Mouse (Mus musculus) heart, embryonic 16.5 days (tissue): Measurements from ENCODE around the gene Phldb2. TPM values are rescaled to one million over a fixed set of nuclear protein-coding genes. Genes with fewer than 3 reads are reported as not detected.

ENCODE experiments used
- ATAC-seq: fragments of 200-750 bp; cut with Nextera tagmentation; replicated peaks from 2 replicates; pipeline ENCODE4 v1.8.0; 2017; ENCODE audit warnings: moderate number of reproducible peaks; ENCODE audit not compliant: insufficient read depth, low FRiP score; ENCODE audit errors: extremely low read depth
- H3K27ac ChIP-seq: fragments of 300-500 bp; sonication (generic); 2 replicates; pipeline ENCODE4 v1.5.1; 2014; ENCODE audit warnings: mild to moderate bottlenecking, low read length, control low read depth, moderate library complexity
- H3K27me3 ChIP-seq: fragments of 300-500 bp; sonication (generic); 2 replicates; pipeline ENCODE4 v1.6.1; 2014; ENCODE audit warnings: low read length, mixed read lengths; ENCODE audit not compliant: control insufficient read depth, insufficient read depth
- H3K36me3 ChIP-seq: fragments of 300-500 bp; sonication (generic); 2 replicates; pipeline ENCODE4 v1.6.1; 2014; ENCODE audit not compliant: control insufficient read depth, insufficient read depth
- H3K4me1 ChIP-seq: fragments of 300-500 bp; sonication (generic); 2 replicates; pipeline ENCODE4 v1.6.1; 2014; ENCODE audit warnings: low read length, mixed read lengths; ENCODE audit not compliant: control insufficient read depth, insufficient read depth
- H3K4me2 ChIP-seq: fragments of 300-500 bp; sonication (generic); 2 replicates; pipeline ENCODE4 v1.6.1; 2014; ENCODE audit warnings: low read depth, mild to moderate bottlenecking, control low read depth, low read length
- H3K4me3 ChIP-seq: fragments of 300-500 bp; sonication (generic); 2 replicates; pipeline ENCODE4 v1.5.1; 2014; ENCODE audit warnings: mild to moderate bottlenecking, control low read depth, low read length
- H3K9ac ChIP-seq: fragments of 300-500 bp; sonication (generic); 2 replicates; pipeline ENCODE4 v1.6.1; 2014; ENCODE audit warnings: low read length, control low read depth
- H3K9me3 ChIP-seq: fragments of 300-500 bp; sonication (generic); replicated peaks from 2 replicates; pipeline ENCODE4 v1.6.1; 2016; ENCODE audit warnings: low read length; ENCODE audit not compliant: control insufficient read depth
- WGBS: fragments of 180-500 bp; shearing (Covaris S2); extraction: QIAGEN DNeasy Blood & Tissue Kit; methylation state at CpG from one replicate; pipeline ENCODE4 v1.1.7; 2014; 5-methylcytosine and 5-hydroxymethylcytosine counted together
- polyA plus RNA-seq: library from polyadenylated mRNA; unstranded; fragments of >200 nt; fragmentation: Nextera tagmentation; extraction: Ambion mirVana; gene quantifications from 2 replicates; pipeline ENCODE4 v1.2.1, GENCODE M21; 2015

Gene Phldb2
- polyA plus RNA-seq, 1 experiment from 2014 or later: 38.3 TPM

GRCm38 (mm10) chr16:45825309-45825708 is 128.1 kb downstream of the Phldb2 start:
- no peaks in the 10 kb centered on the region for H3K4me1 ChIP-seq
- no peak for ATAC-seq
- WGBS: 78% methylated on average over 10 of the region's 10 CpGs
- peaks cover 33% of the 10 kb centered on the region for H3K36me3 ChIP-seq
- no peaks in the 10 kb centered on the region for H3K27me3 ChIP-seq
- no peak overlapping the region for H3K4me2 ChIP-seq
- no peak overlapping the region for H3K9ac ChIP-seq
- H3K9me3 ChIP-seq: peaks cover 2% of the 10 kb centered on the region; the same call in 1 of the 2 replicates
- H3K4me3 ChIP-seq: no peak overlapping the region
- H3K27ac ChIP-seq: no peak overlapping the region

- H3K4me1 ChIP-seq: no peaks in the 10 kb centered on the region
- H3K4me2 ChIP-seq: no peak overlapping the region
- no peaks in the 10 kb centered on the region for H3K27me3 ChIP-seq
- H3K36me3 ChIP-seq: peaks cover 35% of the 10 kb centered on the region
- H3K9me3 ChIP-seq: peaks cover 2% of the 10 kb centered on the region; the same call in 1 of the 2 replicates
- no peak overlapping the region for H3K9ac ChIP-seq
- 68% methylated on average over 4 of the region's 4 CpGs for WGBS
- ATAC-seq: no peak
- H3K4me3 ChIP-seq: no peak overlapping the region
- no peak overlapping the region for H3K27ac ChIP-seq
Measured at GRCm38 (mm10) chr16:45824025-45824424, 129.4 kb downstream of the Phldb2 start.

GRCm38 (mm10) chr16:45819911-45820310 is 133.5 kb downstream of the Phldb2 start:
- H3K27ac ChIP-seq: no peak overlapping the region
- WGBS: 82% methylated on average over 4 of the region's 4 CpGs
- no peaks in the 10 kb centered on the region for H3K9me3 ChIP-seq
- peaks cover 21% of the 10 kb centered on the region for H3K36me3 ChIP-seq
- H3K4me3 ChIP-seq: no peak overlapping the region
- no peak overlapping the region for H3K9ac ChIP-seq
- no peak overlapping the region for H3K4me2 ChIP-seq
- H3K27me3 ChIP-seq: no peaks in the 10 kb centered on the region
- no peak for ATAC-seq
- no peaks in the 10 kb centered on the region for H3K4me1 ChIP-seq

GRCm38 (mm10) chr16:45817795-45818194 is 135.6 kb downstream of the Phldb2 start:
- H3K4me1 ChIP-seq: no peaks in the 10 kb centered on the region
- no peaks in the 10 kb centered on the region for H3K9me3 ChIP-seq
- H3K36me3 ChIP-seq: 0 out of 2 replicates have a peak, but pooled peaks cover 11% of the 10 kb centered on the region
- no peak; the same call in 1 of the 2 replicates for ATAC-seq
- H3K4me3 ChIP-seq: no peak overlapping the region
- no peak overlapping the region for H3K4me2 ChIP-seq
- H3K27ac ChIP-seq: no peak overlapping the region
- no peaks in the 10 kb centered on the region for H3K27me3 ChIP-seq
- 56% methylated on average over 3 of the region's 3 CpGs for WGBS
- H3K9ac ChIP-seq: no peak overlapping the region

GRCm38 (mm10) chr16:45816670-45817069 is 136.7 kb downstream of the Phldb2 start:
- no peak overlapping the region for H3K4me2 ChIP-seq
- ATAC-seq: no peak
- H3K27ac ChIP-seq: no peak overlapping the region
- no peaks in the 10 kb centered on the region for H3K9me3 ChIP-seq
- peaks cover 2% of the 10 kb centered on the region for H3K4me1 ChIP-seq
- no peak overlapping the region for H3K9ac ChIP-seq
- 0 out of 2 replicates have a peak, but pooled peaks cover 9% of the 10 kb centered on the region for H3K36me3 ChIP-seq
- H3K27me3 ChIP-seq: no peaks in the 10 kb centered on the region
- H3K4me3 ChIP-seq: no peak overlapping the region

- Histone ChIP-seq H3K9me3 (no peaks in the 10 kb centered on the region), H3K36me3 (0 out of 2 replicates have a peak, but pooled peaks cover 6% of the 10 kb centered on the region), H3K9ac (no peak overlapping the region), H3K27ac (no peak overlapping the region), H3K4me3 (no peak overlapping the region), H3K27me3 (no peaks in the 10 kb centered on the region), H3K4me1 (peaks cover 20% of the 10 kb centered on the region), H3K4me2 (no peak overlapping the region)
- 67% methylated on average over 3 of the region's 3 CpGs for WGBS
- no peak for ATAC-seq
Measured at GRCm38 (mm10) chr16:45814611-45815010, 138.8 kb downstream of the Phldb2 start.

GRCm38 (mm10) chr16:45811788-45812187 is 141.6 kb downstream of the Phldb2 start:
- Histone ChIP-seq H3K27ac (no peak overlapping the region), H3K9ac (no peak overlapping the region), H3K9me3 (no peaks in the 10 kb centered on the region), H3K4me2 (no peak overlapping the region), H3K4me1 (peaks cover 20% of the 10 kb centered on the region), H3K36me3 (peaks cover 12% of the 10 kb centered on the region), H3K27me3 (no peaks in the 10 kb centered on the region), H3K4me3 (no peak overlapping the region)
- ATAC-seq: no peak

GRCm38 (mm10) chr16:45810829-45811326 is 142.5 kb downstream of the Phldb2 start:
- H3K4me2 ChIP-seq: peak overlapping the region; percentile 41
- H3K4me1 ChIP-seq: peaks cover 20% of the 10 kb centered on the region
- 13% methylated on average over 6 of the region's 6 CpGs for whole genome bisulfite sequencing
- H3K36me3 ChIP-seq: peaks cover 12% of the 10 kb centered on the region
- 0 out of 2 replicates have a peak overlapping the region, but pooled peaks have one; percentile 7 for H3K9ac ChIP-seq
- ATAC-seq: peak; percentile 29
- H3K27ac ChIP-seq: peak overlapping the region; percentile 77
- H3K27me3 ChIP-seq: no peaks in the 10 kb centered on the region
- no peaks in the 10 kb centered on the region for H3K9me3 ChIP-seq
- H3K4me3 ChIP-seq: no peak overlapping the region

- no peak overlapping the region for H3K4me2 ChIP-seq
- H3K9me3 ChIP-seq: no peaks in the 10 kb centered on the region
- 31% methylated on average over 2 of the region's 2 CpGs for WGBS
- H3K4me3 ChIP-seq: no peak overlapping the region
- H3K4me1 ChIP-seq: peaks cover 20% of the 10 kb centered on the region
- H3K27me3 ChIP-seq: no peaks in the 10 kb centered on the region
- peaks cover 16% of the 10 kb centered on the region for H3K36me3 ChIP-seq
- peak overlapping the region; percentile 77 for H3K27ac ChIP-seq
- peak; percentile 86 for ATAC-seq
- H3K9ac ChIP-seq: no peak overlapping the region
Measured at GRCm38 (mm10) chr16:45810155-45810554, 143.2 kb downstream of the Phldb2 start.
